Mouse (Mus musculus): Measurements from ENCODE around the gene Lzts2. TPM values are rescaled to one million over a fixed set of nuclear protein-coding genes. Genes with fewer than 3 reads are reported as not detected.
A peak's percentile ranks its signal among the peaks of the same experiment; 100 is the strongest.

The Lzts2 gene
- 39.7 and 41.0 TPM in 2 replicates for polyA plus RNA-seq (2014; fragmentation: Nextera tagmentation; extraction: Ambion mirVana)

DNA sequence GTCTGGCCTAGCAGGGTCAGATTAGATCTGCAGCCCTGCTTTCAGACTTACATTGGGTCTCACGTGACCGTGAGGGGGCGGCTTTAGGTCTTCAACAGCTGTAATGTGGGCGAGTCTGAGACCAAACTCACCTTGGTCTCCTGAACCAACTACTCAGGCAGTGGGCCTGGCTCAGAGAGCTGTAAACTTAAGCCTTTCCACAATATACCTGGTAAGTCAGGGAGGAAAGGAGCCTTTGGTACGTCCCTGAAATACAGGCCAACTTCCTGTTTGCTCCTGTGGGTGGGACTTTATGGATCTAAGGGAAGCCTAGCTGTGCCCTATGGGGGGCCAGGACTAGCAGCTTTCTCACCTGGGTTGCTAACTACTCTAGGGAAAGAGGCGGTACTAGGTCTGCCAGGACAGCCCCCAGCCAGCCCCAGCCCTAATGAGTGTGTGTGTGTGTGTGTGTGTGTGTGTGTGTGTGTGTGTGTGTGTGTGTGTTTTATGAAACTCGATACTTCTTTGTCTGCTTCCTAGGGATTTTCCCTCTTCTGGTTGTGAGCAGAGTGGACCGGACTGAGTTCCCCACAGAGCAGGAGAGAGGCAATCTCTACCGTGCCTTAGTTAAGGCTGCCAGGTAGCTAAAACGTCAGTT, at the start of gene Lzts2:
TSS of gene Lzts2 (plus strand) at position 80 of the 637 bp plus-strand sequence.
- Histone ChIP-seq H3K27me3 (ENCODE audit: control insufficient read depth, insufficient read depth, low read length) (no peaks in the 10 kb centered on the region), H3K27ac (ENCODE audit: low read depth, low read length) (no peak within 1 kb of the TSS), H3K4me1 (replicated peaks; ENCODE audit: control insufficient read depth, insufficient read depth, low read length) (peaks cover 10% of the 10 kb centered on the region), H3K9me3 (ENCODE audit: control insufficient read depth, low read length) (no peaks in the 10 kb centered on the region), H3K4me2 (replicated peaks; ENCODE audit: low read depth, low read length) (peak within 1 kb of the TSS; percentile 71), H3K36me3 (ENCODE audit: control insufficient read depth, insufficient read depth, low read length) (peaks cover 6% of the 10 kb centered on the region; the same call in 1 of the 2 replicates), H3K9ac (ENCODE audit: low read depth, low read length) (peak within 1 kb of the TSS; percentile 54; the same call in 1 of the 2 replicates), H3K4me3 (ENCODE audit: low read depth, low read length) (peak within 1 kb of the TSS; percentile 69)
- 13% methylated on average over 10 of the region's 10 CpGs for WGBS
- ATAC-seq (ENCODE audit: low FRiP score) (no peak), DNase-seq (ENCODE audit: low spot score) (peak; percentile 35)

DNA sequence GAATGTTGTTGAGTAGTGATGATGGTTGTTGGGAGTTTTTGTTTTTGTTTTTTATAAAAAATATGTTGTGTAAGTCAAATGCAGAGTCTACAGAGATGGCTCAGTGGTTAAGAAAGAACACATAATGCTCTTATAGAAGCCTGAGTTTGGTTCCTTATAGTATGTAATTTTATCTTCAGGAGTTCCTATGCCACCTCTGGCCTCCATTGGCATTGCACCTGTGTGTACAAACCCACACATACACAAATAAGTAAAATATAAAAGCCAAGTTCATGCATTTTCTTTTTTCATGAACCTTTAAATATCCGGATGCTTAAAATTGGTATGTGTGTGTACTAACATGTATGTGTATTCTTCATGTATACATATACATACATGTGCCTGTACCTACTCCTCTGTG, 48.2 kb upstream of the Lzts2 start:
- DNase-seq (ENCODE audit: low spot score) (no peak), ATAC-seq (ENCODE audit: low FRiP score) (no peak)
- H3K4me1 ChIP-seq (replicated peaks; ENCODE audit: control insufficient read depth, insufficient read depth, low read length) = no peaks in the 10 kb centered on the region
- no peak overlapping the region for H3K4me2 ChIP-seq (replicated peaks; ENCODE audit: low read depth, low read length)
- WGBS = 100% methylated on average over 1 of the region's 1 CpGs
- no peak overlapping the region for H3K9ac ChIP-seq (ENCODE audit: low read depth, low read length)
- no peak overlapping the region for H3K27ac ChIP-seq (ENCODE audit: low read depth, low read length)
- H3K9me3 ChIP-seq (ENCODE audit: control insufficient read depth, low read length) = no peaks in the 10 kb centered on the region
- no peak overlapping the region for H3K4me3 ChIP-seq (ENCODE audit: low read depth, low read length)
- H3K27me3 ChIP-seq (ENCODE audit: control insufficient read depth, insufficient read depth, low read length) = no peaks in the 10 kb centered on the region
- H3K36me3 ChIP-seq (ENCODE audit: control insufficient read depth, insufficient read depth, low read length) = peaks cover 15% of the 10 kb centered on the region

- ATAC-seq (ENCODE audit: low FRiP score) (no peak), DNase-seq (ENCODE audit: low spot score) (no peak)
- no peak overlapping the region for H3K9ac ChIP-seq (ENCODE audit: low read depth, low read length)
- peaks cover 12% of the 10 kb centered on the region for H3K36me3 ChIP-seq (ENCODE audit: control insufficient read depth, insufficient read depth, low read length)
- H3K27ac ChIP-seq (ENCODE audit: low read depth, low read length) = no peak overlapping the region
- no peaks in the 10 kb centered on the region for H3K9me3 ChIP-seq (ENCODE audit: control insufficient read depth, low read length)
- H3K4me1 ChIP-seq (replicated peaks; ENCODE audit: control insufficient read depth, insufficient read depth, low read length) = no peaks in the 10 kb centered on the region
- H3K4me2 ChIP-seq (replicated peaks; ENCODE audit: low read depth, low read length) = no peak overlapping the region
- 91% methylated on average over 3 of the region's 3 CpGs for WGBS
- H3K4me3 ChIP-seq (ENCODE audit: low read depth, low read length) = no peak overlapping the region
- no peaks in the 10 kb centered on the region for H3K27me3 ChIP-seq (ENCODE audit: control insufficient read depth, insufficient read depth, low read length)
Measured at GRCm38 (mm10) chr19:44968329-44968728, 45.9 kb upstream of the Lzts2 start.

DNA sequence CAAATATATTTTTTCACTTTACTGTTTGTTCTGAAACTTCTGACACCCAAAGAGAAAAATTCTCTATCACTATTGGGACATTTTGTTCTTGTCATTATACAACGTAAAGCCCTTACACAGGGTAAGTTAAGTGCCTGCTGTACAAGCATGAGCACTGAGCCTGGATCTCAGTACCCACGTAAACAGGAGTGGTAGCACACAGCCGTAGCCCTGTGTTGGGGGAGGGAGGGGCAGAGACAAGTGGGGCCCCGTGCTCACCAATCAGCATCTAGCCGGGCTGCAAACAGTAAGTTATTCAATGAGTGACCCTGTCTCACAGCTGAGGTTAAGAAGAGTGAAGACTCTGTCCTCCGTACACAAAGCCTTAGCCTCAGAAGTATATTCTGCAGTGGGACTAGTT, 37.6 kb upstream of the Lzts2 start:
- H3K27me3 ChIP-seq (ENCODE audit: control insufficient read depth, insufficient read depth, low read length) = no peaks in the 10 kb centered on the region
- ATAC-seq (ENCODE audit: low FRiP score) = no peak
- H3K36me3 ChIP-seq (ENCODE audit: control insufficient read depth, insufficient read depth, low read length) = no peaks in the 10 kb centered on the region
- no peaks in the 10 kb centered on the region for H3K9me3 ChIP-seq (ENCODE audit: control insufficient read depth, low read length)
- no peak for DNase-seq (ENCODE audit: low spot score)
- no peak overlapping the region for H3K9ac ChIP-seq (ENCODE audit: low read depth, low read length)
- no peak overlapping the region for H3K4me2 ChIP-seq (replicated peaks; ENCODE audit: low read depth, low read length)
- 83% methylated on average over 6 of the region's 6 CpGs for WGBS
- H3K4me1 ChIP-seq (replicated peaks; ENCODE audit: control insufficient read depth, insufficient read depth, low read length) = no peaks in the 10 kb centered on the region
- H3K4me3 ChIP-seq (ENCODE audit: low read depth, low read length) = no peak overlapping the region
- H3K27ac ChIP-seq (ENCODE audit: low read depth, low read length) = no peak overlapping the region

- DNase-seq (ENCODE audit: low spot score) (no peak), ATAC-seq (ENCODE audit: low FRiP score) (no peak)
- Histone ChIP-seq H3K9ac (ENCODE audit: low read depth, low read length) (no peak overlapping the region), H3K4me1 (replicated peaks; ENCODE audit: control insufficient read depth, insufficient read depth, low read length) (no peaks in the 10 kb centered on the region), H3K27me3 (ENCODE audit: control insufficient read depth, insufficient read depth, low read length) (no peaks in the 10 kb centered on the region), H3K4me2 (replicated peaks; ENCODE audit: low read depth, low read length) (no peak overlapping the region), H3K4me3 (ENCODE audit: low read depth, low read length) (no peak overlapping the region), H3K9me3 (ENCODE audit: control insufficient read depth, low read length) (no peaks in the 10 kb centered on the region), H3K36me3 (ENCODE audit: control insufficient read depth, insufficient read depth, low read length) (no peaks in the 10 kb centered on the region), H3K27ac (ENCODE audit: low read depth, low read length) (no peak overlapping the region)
- WGBS = 91% methylated on average over 6 of the region's 6 CpGs
Measured at GRCm38 (mm10) chr19:44977148-44977547, 37.1 kb upstream of the Lzts2 start.

- no peak overlapping the region for H3K4me3 ChIP-seq (ENCODE audit: low read depth, low read length)
- ATAC-seq (ENCODE audit: low FRiP score) (no peak), DNase-seq (ENCODE audit: low spot score) (no peak)
- H3K4me2 ChIP-seq (replicated peaks; ENCODE audit: low read depth, low read length) = no peak overlapping the region
- no peaks in the 10 kb centered on the region for H3K36me3 ChIP-seq (ENCODE audit: control insufficient read depth, insufficient read depth, low read length)
- H3K4me1 ChIP-seq (replicated peaks; ENCODE audit: control insufficient read depth, insufficient read depth, low read length) = no peaks in the 10 kb centered on the region
- no peaks in the 10 kb centered on the region for H3K27me3 ChIP-seq (ENCODE audit: control insufficient read depth, insufficient read depth, low read length)
- H3K9ac ChIP-seq (ENCODE audit: low read depth, low read length) = no peak overlapping the region
- WGBS = 77% methylated on average over 2 of the region's 2 CpGs
- no peaks in the 10 kb centered on the region for H3K9me3 ChIP-seq (ENCODE audit: control insufficient read depth, low read length)
- H3K27ac ChIP-seq (ENCODE audit: low read depth, low read length) = no peak overlapping the region
Measured at GRCm38 (mm10) chr19:44980787-44981186, 33.4 kb upstream of the Lzts2 start.

DNA sequence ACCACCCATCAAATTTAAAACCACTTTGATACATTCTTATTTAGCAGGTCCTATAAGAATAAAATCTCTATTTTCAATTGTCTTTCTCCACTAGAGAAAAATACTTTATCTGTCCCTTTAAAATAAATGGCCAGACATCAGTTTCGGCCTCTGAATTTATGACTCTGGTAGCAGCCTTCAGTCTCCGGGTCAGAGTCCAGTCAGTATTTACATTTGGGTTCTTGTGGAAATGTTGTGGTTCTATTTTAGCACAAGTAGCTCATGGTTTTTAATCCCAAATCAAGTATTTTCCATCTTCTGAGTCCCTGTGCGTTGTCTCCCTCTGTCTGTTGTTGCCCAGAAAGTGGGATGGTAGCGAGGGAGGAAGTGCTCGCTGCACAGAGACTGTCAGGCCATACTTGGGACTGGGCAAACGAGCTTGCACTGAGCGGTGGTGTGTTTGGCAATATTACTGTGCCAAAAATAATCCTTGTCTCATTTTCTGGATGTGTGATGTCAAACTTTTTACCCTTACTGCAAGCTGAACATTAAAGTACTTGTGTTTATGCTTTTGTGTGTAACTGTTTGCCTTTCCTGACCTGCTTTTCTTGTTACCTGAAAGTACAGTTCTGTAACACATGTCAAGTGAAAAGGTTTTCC, 31.6 kb upstream of the Lzts2 start:
- H3K4me2 ChIP-seq (replicated peaks; ENCODE audit: low read depth, low read length) = no peak overlapping the region
- no peak for DNase-seq (ENCODE audit: low spot score)
- H3K9ac ChIP-seq (ENCODE audit: low read depth, low read length) = no peak overlapping the region
- no peak for ATAC-seq (ENCODE audit: low FRiP score)
- H3K27me3 ChIP-seq (ENCODE audit: control insufficient read depth, insufficient read depth, low read length) = no peaks in the 10 kb centered on the region
- H3K9me3 ChIP-seq (ENCODE audit: control insufficient read depth, low read length) = no peaks in the 10 kb centered on the region
- H3K36me3 ChIP-seq (ENCODE audit: control insufficient read depth, insufficient read depth, low read length) = no peaks in the 10 kb centered on the region
- no peaks in the 10 kb centered on the region for H3K4me1 ChIP-seq (replicated peaks; ENCODE audit: control insufficient read depth, insufficient read depth, low read length)
- WGBS = 87% methylated on average over 7 of the region's 7 CpGs
- H3K27ac ChIP-seq (ENCODE audit: low read depth, low read length) = no peak overlapping the region
- no peak overlapping the region for H3K4me3 ChIP-seq (ENCODE audit: low read depth, low read length)

- WGBS = 94% methylated on average over 6 of the region's 6 CpGs
- Histone ChIP-seq H3K27ac (ENCODE audit: low read depth, low read length) (no peak overlapping the region), H3K27me3 (ENCODE audit: control insufficient read depth, insufficient read depth, low read length) (no peaks in the 10 kb centered on the region), H3K9ac (ENCODE audit: low read depth, low read length) (no peak overlapping the region), H3K9me3 (ENCODE audit: control insufficient read depth, low read length) (no peaks in the 10 kb centered on the region), H3K36me3 (ENCODE audit: control insufficient read depth, insufficient read depth, low read length) (no peaks in the 10 kb centered on the region), H3K4me3 (ENCODE audit: low read depth, low read length) (no peak overlapping the region), H3K4me1 (replicated peaks; ENCODE audit: control insufficient read depth, insufficient read depth, low read length) (no peaks in the 10 kb centered on the region), H3K4me2 (replicated peaks; ENCODE audit: low read depth, low read length) (no peak overlapping the region)
- ATAC-seq (ENCODE audit: low FRiP score) (no peak), DNase-seq (ENCODE audit: low spot score) (no peak)
Measured at GRCm38 (mm10) chr19:44983366-44983765, 30.8 kb upstream of the Lzts2 start.

DNA sequence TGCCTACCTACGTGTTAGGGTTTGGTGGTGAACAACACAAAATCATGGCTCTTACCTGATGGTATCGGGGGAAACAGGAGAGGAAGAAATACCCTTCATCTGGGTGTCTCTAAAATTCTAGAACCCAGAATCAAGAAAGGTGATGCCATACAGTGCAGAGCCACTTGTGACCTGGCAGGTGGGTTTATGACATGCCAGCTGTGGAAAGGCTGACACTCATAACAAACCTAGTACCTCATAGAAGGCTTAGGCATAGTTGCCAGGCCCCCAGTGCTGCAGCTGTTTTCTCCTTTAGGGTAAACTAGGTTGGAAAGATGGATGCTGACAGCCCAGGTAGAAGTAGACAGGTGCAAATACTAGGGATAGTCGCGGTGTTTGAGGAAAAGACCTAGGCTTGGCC, 29.8 kb upstream of the Lzts2 start:
- Histone ChIP-seq H3K4me3 (ENCODE audit: low read depth, low read length) (no peak overlapping the region), H3K9ac (ENCODE audit: low read depth, low read length) (no peak overlapping the region), H3K36me3 (ENCODE audit: control insufficient read depth, insufficient read depth, low read length) (no peaks in the 10 kb centered on the region), H3K27me3 (ENCODE audit: control insufficient read depth, insufficient read depth, low read length) (no peaks in the 10 kb centered on the region), H3K4me2 (replicated peaks; ENCODE audit: low read depth, low read length) (no peak overlapping the region), H3K9me3 (ENCODE audit: control insufficient read depth, low read length) (no peaks in the 10 kb centered on the region), H3K27ac (ENCODE audit: low read depth, low read length) (no peak overlapping the region), H3K4me1 (replicated peaks; ENCODE audit: control insufficient read depth, insufficient read depth, low read length) (0 out of 2 replicates have a peak, but pooled peaks cover 2% of the 10 kb centered on the region)
- DNase-seq (ENCODE audit: low spot score) (no peak), ATAC-seq (ENCODE audit: low FRiP score) (no peak)
- WGBS = 96% methylated on average over 4 of the region's 4 CpGs

Data from hindbrain, embryonic 11.5 days (tissue).